Mouse (Mus musculus): ENCODE data around the gene Rsu1. TPM values are rescaled to one million over a fixed set of nuclear protein-coding genes. Genes with fewer than 3 reads are reported as not detected.

Gene Rsu1
- polyA plus RNA-seq, 2 experiments, result 91.7 to 119 TPM

- DNase-seq (ENCODE audit: low spot score) (no peak), ATAC-seq (ENCODE audit: low FRiP score, low read depth) (no peak)
- no peaks in the 10 kb centered on the region for H3K27me3 ChIP-seq (ENCODE audit: control insufficient read depth, insufficient read depth, low read length)
- H3K4me2 ChIP-seq (replicated peaks; ENCODE audit: low read depth, low read length, severe bottlenecking), result no peak overlapping the region
- H3K36me3 ChIP-seq (ENCODE audit: control insufficient read depth, insufficient read depth, low read length), result no peaks in the 10 kb centered on the region
- H3K4me3 ChIP-seq (replicated peaks; ENCODE audit: low read length), result no peak overlapping the region
- no peak overlapping the region for H3K27ac ChIP-seq (replicated peaks; ENCODE audit: low read depth, low read length)
- H3K4me1 ChIP-seq (ENCODE audit: control insufficient read depth, insufficient read depth, low read length), result no peaks in the 10 kb centered on the region
- 88% methylated on average over 6 of the region's 6 CpGs for WGBS
- no peak overlapping the region for H3K9ac ChIP-seq (ENCODE audit: low read depth, low read length, severe bottlenecking)
- no peaks in the 10 kb centered on the region for H3K9me3 ChIP-seq (ENCODE audit: control insufficient read depth, low read length)
- TF ChIP-seq POLR2A (IDR thresholded peaks at IDR 0.05; ENCODE audit: borderline replicate concordance, extremely low read depth, insufficient read depth, insufficient read length), result no peak
These were observed 222.6 kb downstream of the Rsu1 start for GRCm38 (mm10) chr2:13048649-13049048.

GRCm38 (mm10) chr2:13044555-13044954 lies 226.7 kb downstream of the Rsu1 start:
- Histone ChIP-seq H3K9ac (ENCODE audit: low read depth, low read length, severe bottlenecking) (no peak overlapping the region), H3K9me3 (ENCODE audit: control insufficient read depth, low read length) (no peaks in the 10 kb centered on the region), H3K4me2 (replicated peaks; ENCODE audit: low read depth, low read length, severe bottlenecking) (no peak overlapping the region), H3K4me3 (replicated peaks; ENCODE audit: low read length) (no peak overlapping the region), H3K36me3 (ENCODE audit: control insufficient read depth, insufficient read depth, low read length) (no peaks in the 10 kb centered on the region), H3K27me3 (ENCODE audit: control insufficient read depth, insufficient read depth, low read length) (no peaks in the 10 kb centered on the region), H3K27ac (replicated peaks; ENCODE audit: low read depth, low read length) (no peak overlapping the region), H3K4me1 (ENCODE audit: control insufficient read depth, insufficient read depth, low read length) (no peaks in the 10 kb centered on the region)
- no peak for DNase-seq (ENCODE audit: low spot score)
- no peak for TF ChIP-seq POLR2A (IDR thresholded peaks at IDR 0.05; ENCODE audit: borderline replicate concordance, extremely low read depth, insufficient read depth, insufficient read length)
- 84% methylated on average over 4 of the region's 4 CpGs for WGBS
- ATAC-seq (ENCODE audit: low FRiP score, low read depth), result no peak

- TF ChIP-seq POLR2A (IDR thresholded peaks at IDR 0.05; ENCODE audit: borderline replicate concordance, extremely low read depth, insufficient read depth, insufficient read length), result no peak
- WGBS, result 87% methylated on average over 4 of the region's 4 CpGs
- H3K36me3 ChIP-seq (ENCODE audit: control insufficient read depth, insufficient read depth, low read length), result no peaks in the 10 kb centered on the region
- no peak overlapping the region for H3K27ac ChIP-seq (replicated peaks; ENCODE audit: low read depth, low read length)
- H3K4me2 ChIP-seq (replicated peaks; ENCODE audit: low read depth, low read length, severe bottlenecking), result no peak overlapping the region
- DNase-seq (ENCODE audit: low spot score) (no peak), ATAC-seq (ENCODE audit: low FRiP score, low read depth) (no peak)
- no peaks in the 10 kb centered on the region for H3K27me3 ChIP-seq (ENCODE audit: control insufficient read depth, insufficient read depth, low read length)
- no peaks in the 10 kb centered on the region for H3K4me1 ChIP-seq (ENCODE audit: control insufficient read depth, insufficient read depth, low read length)
- H3K9me3 ChIP-seq (ENCODE audit: control insufficient read depth, low read length), result no peaks in the 10 kb centered on the region
- no peak overlapping the region for H3K4me3 ChIP-seq (replicated peaks; ENCODE audit: low read length)
- H3K9ac ChIP-seq (ENCODE audit: low read depth, low read length, severe bottlenecking), result no peak overlapping the region
These were observed 231.4 kb downstream of the Rsu1 start for GRCm38 (mm10) chr2:13039785-13040184.

GRCm38 (mm10) chr2:13038772-13039171 lies 232.4 kb downstream of the Rsu1 start:
- DNase-seq (ENCODE audit: low spot score) (no peak), ATAC-seq (ENCODE audit: low FRiP score, low read depth) (no peak)
- no peak for TF ChIP-seq POLR2A (IDR thresholded peaks at IDR 0.05; ENCODE audit: borderline replicate concordance, extremely low read depth, insufficient read depth, insufficient read length)
- no peaks in the 10 kb centered on the region for H3K36me3 ChIP-seq (ENCODE audit: control insufficient read depth, insufficient read depth, low read length)
- no peaks in the 10 kb centered on the region for H3K9me3 ChIP-seq (ENCODE audit: control insufficient read depth, low read length)
- 56% methylated on average over 3 of the region's 3 CpGs for WGBS
- H3K9ac ChIP-seq (ENCODE audit: low read depth, low read length, severe bottlenecking), result no peak overlapping the region
- H3K27me3 ChIP-seq (ENCODE audit: control insufficient read depth, insufficient read depth, low read length), result no peaks in the 10 kb centered on the region
- H3K27ac ChIP-seq (replicated peaks; ENCODE audit: low read depth, low read length), result no peak overlapping the region
- H3K4me3 ChIP-seq (replicated peaks; ENCODE audit: low read length), result no peak overlapping the region
- no peak overlapping the region for H3K4me2 ChIP-seq (replicated peaks; ENCODE audit: low read depth, low read length, severe bottlenecking)
- no peaks in the 10 kb centered on the region for H3K4me1 ChIP-seq (ENCODE audit: control insufficient read depth, insufficient read depth, low read length)

Other genes with a start within 250 kb of the Rsu1 start
- 0.28 and 0.49 TPM in 2 replicates for gene Cubn, start 220.4 kb upstream of the Rsu1 start, polyA plus RNA-seq (2012; rRNA removed)
- gene Cubn, start 220.4 kb upstream of the Rsu1 start, polyA plus RNA-seq (2014; fragmentation: Nextera tagmentation; extraction: Ambion mirVana), result 0.28 and 0.29 TPM in 2 replicates